ENCODE assay signal across 9 mouse cellular contexts in genomic region chr9:41327561-41327960, GRCm38 (mm10).
DNase-seq lines count a peak whose midpoint lies in the region; ATAC-seq and TF ChIP-seq lines count a peak whose summit lies in the region.
"Had no signal": no experiment of that assay in that cellular context is flagged by ENCODE, and none has a peak within 500 bp of the region (broad histone marks: within the 10 kb centered on the region; RNA-seq: fewer than 3 reads in every experiment).

No protein-coding gene starts in this region.

- no peak for DNase-seq in gastrocnemius, adult 2 months
- DNase-seq in gastrocnemius, postnatal 10 days = no peak
- DNase-seq in 3T3-L1 (ENCODE audit: low read depth, low spot score) = peak; percentile 61
- no peak for DNase-seq in forebrain, embryonic 11.5 days (ENCODE audit: low spot score)
- DNase-seq in spleen, postnatal 4 days (ENCODE audit: low spot score in 2 of 2) = no peak
- DNase-seq in B cell, adult 2 months = no peak
- no peak for DNase-seq in thymus, adult 18-20 months
- DNase-seq: layer of hippocampus, postnatal 36 days had no signal

- peaks cover 11% of the 10 kb centered on the region for H3K4me1 ChIP-seq in forebrain, embryonic 11.5 days (replicated peaks; ENCODE audit: control insufficient read depth, insufficient read depth, low read length)
- peaks cover 18% of the 10 kb centered on the region for H3K4me1 ChIP-seq in limb, embryonic 15.5 days

- no peak for ATAC-seq in forebrain, embryonic 11.5 days (replicated peaks; ENCODE audit: low FRiP score)
- ATAC-seq in limb, embryonic 15.5 days (ENCODE audit: insufficient number of reproducible peaks, low FRiP score, low TSS enrichment, low read depth) = no peak

- 36% methylated on average over 1 of the region's 1 CpGs for WGBS in forebrain, embryonic 11.5 days
- 33% methylated on average over 1 of the region's 1 CpGs for WGBS in limb, embryonic 15.5 days

- H3K9ac ChIP-seq in forebrain, embryonic 11.5 days (ENCODE audit: low read length) = no peak overlapping the region
- H3K9ac ChIP-seq in limb, embryonic 15.5 days = no peak overlapping the region

- H3K4me2 ChIP-seq in forebrain, embryonic 11.5 days (ENCODE audit: low read depth, low read length, severe bottlenecking) = peak overlapping the region; percentile 12; the same call in 1 of the 2 replicates
- 0 out of 2 replicates have a peak overlapping the region, but pooled peaks have one; percentile 23 for H3K4me2 ChIP-seq in limb, embryonic 15.5 days

- H3K36me3 ChIP-seq in forebrain, embryonic 11.5 days (ENCODE audit: control insufficient read depth, insufficient read depth, low read length) = no peaks in the 10 kb centered on the region
- no peaks in the 10 kb centered on the region for H3K36me3 ChIP-seq in limb, embryonic 15.5 days

- H3K4me3 ChIP-seq in gastrocnemius, adult 2 months = peak overlapping the region; percentile 56
- no peak overlapping the region for H3K4me3 ChIP-seq in forebrain, embryonic 11.5 days (ENCODE audit: low read depth, low read length)
- H3K4me3 ChIP-seq in limb, embryonic 15.5 days = peak overlapping the region; percentile 1; the same call in 1 of the 2 replicates

- no peaks in the 10 kb centered on the region; the same call in 1 of the 2 replicates for H3K9me3 ChIP-seq in forebrain, embryonic 11.5 days (ENCODE audit: control insufficient read depth, low read length)
- H3K9me3 ChIP-seq in limb, embryonic 15.5 days = no peaks in the 10 kb centered on the region

- TF ChIP-seq CTCF in gastrocnemius, adult 2 months (IDR thresholded peaks at IDR 0.05) = no peak

- intact Hi-C loops in gastrocnemius, adult 2 months (cut with DNase I) = no loop called here

- H3K27me3 ChIP-seq in forebrain, embryonic 11.5 days (ENCODE audit: control insufficient read depth, insufficient read depth, low read length) = no peaks in the 10 kb centered on the region
- no peaks in the 10 kb centered on the region for H3K27me3 ChIP-seq in limb, embryonic 15.5 days

- H3K27ac ChIP-seq in gastrocnemius, adult 2 months = peak overlapping the region; percentile 81
- H3K27ac ChIP-seq in forebrain, embryonic 11.5 days (ENCODE audit: low read depth, low read length) = peak overlapping the region; percentile 62; the same call in 1 of the 2 replicates
- H3K27ac ChIP-seq in limb, embryonic 15.5 days = peak overlapping the region; percentile 82
